Mouse (Mus musculus) stomach, postnatal 0 days (tissue): ENCODE measurements at regions not wholly inside any gene's neighbourhood (a gene's known extent, or its start where the extent isn't known, plus 50 kb on each side); places are given as distances from the start of the nearest gene placed in this dataset.
"Not testable (repeated sequence)": the region's sequence is repeated elsewhere in the genome, so short reads cannot be mapped to it uniquely, and the experiment has no call there.

Source experiments
- ATAC-seq: fragments of 200-750 bp; cut with Nextera tagmentation; 2 replicates; pipeline ENCODE4 v1.8.0; 2017; ENCODE audit not compliant: low FRiP score, low TSS enrichment
- DNase-seq: peaks from one replicate; pipeline ENCODE4 v3.0.0-alpha.2; 2016; ENCODE audit warnings: low spot score
- H3K27ac ChIP-seq: fragments of 300-500 bp; sonication (generic); replicated peaks from 2 replicates; pipeline ENCODE4 v1.5.1; 2014; ENCODE audit warnings: mild to moderate bottlenecking, control low read depth
- H3K27me3 ChIP-seq: fragments of 300-500 bp; sonication (generic); 2 replicates; pipeline ENCODE4 v1.6.1; 2014; ENCODE audit warnings: low read length; ENCODE audit not compliant: control insufficient read depth, insufficient read depth
- H3K36me3 ChIP-seq: fragments of 300-500 bp; sonication (generic); 2 replicates; pipeline ENCODE4 v1.6.1; 2014; ENCODE audit warnings: low read length, mixed read lengths; ENCODE audit not compliant: control insufficient read depth, insufficient read depth
- H3K4me1 ChIP-seq: fragments of 300-500 bp; sonication (generic); replicated peaks from 2 replicates; pipeline ENCODE4 v1.6.1; 2014; ENCODE audit warnings: antibody characterized with exemption; ENCODE audit not compliant: control insufficient read depth, insufficient read depth
- H3K4me2 ChIP-seq: fragments of 300-500 bp; sonication (generic); replicated peaks from 2 replicates; pipeline ENCODE4 v1.6.1; 2014; ENCODE audit warnings: low read depth, mild to moderate bottlenecking, control low read depth, moderate library complexity
- H3K4me3 ChIP-seq: fragments of 300-500 bp; sonication (generic); 2 replicates; pipeline ENCODE4 v1.5.1; 2014; ENCODE audit warnings: low read depth, low read length, control low read depth
- H3K9ac ChIP-seq: fragments of 300-500 bp; sonication (generic); 2 replicates; pipeline ENCODE4 v1.6.1; 2014; ENCODE audit warnings: mild to moderate bottlenecking, low read length, control low read depth, mixed read lengths
- H3K9me3 ChIP-seq: fragments of 300-500 bp; sonication (generic); 2 replicates; pipeline ENCODE4 v1.6.1; 2016; ENCODE audit warnings: low read length; ENCODE audit not compliant: control insufficient read depth
- CTCF ChIP-seq: IDR thresholded peaks from 2 replicates; pipeline ENCODE4 v1.5.1; 2016; ENCODE audit warnings: antibody characterized with exemption, low read depth, mild to moderate bottlenecking, moderate library complexity
- EP300 ChIP-seq: optimal IDR thresholded peaks from 2 replicates; pipeline ENCODE3; 2016; ENCODE audit warnings: antibody characterized with exemption
- WGBS: fragments of 180-500 bp; shearing (Covaris S2); extraction: QIAGEN DNeasy Blood & Tissue Kit; methylation state at CpG from one replicate; pipeline ENCODE4 v1.1.7; 2014; 5-methylcytosine and 5-hydroxymethylcytosine counted together

GRCm38 (mm10) chr9:43857988-43858387, 114.2 kb downstream of the Nectin1 start:
- no peak for ATAC-seq

GRCm38 (mm10) chr9:43858761-43859160, 115.0 kb downstream of the Nectin1 start:
- H3K9ac ChIP-seq, result no peak overlapping the region
- 22% methylated on average over 6 of the region's 6 CpGs for WGBS
- H3K27ac ChIP-seq, result no peak overlapping the region
- no peak overlapping the region for H3K4me2 ChIP-seq
- no peaks in the 10 kb centered on the region; the same call in 1 of the 2 replicates for H3K27me3 ChIP-seq
- H3K4me1 ChIP-seq, result peaks cover 2% of the 10 kb centered on the region; the same call in 1 of the 2 replicates
- no peaks in the 10 kb centered on the region for H3K36me3 ChIP-seq
- TF ChIP-seq EP300 (no peak), CTCF (no peak)
- no peaks in the 10 kb centered on the region for H3K9me3 ChIP-seq
- H3K4me3 ChIP-seq, result no peak overlapping the region
- ATAC-seq, result no peak
- no peak for DNase-seq

More at GRCm38 (mm10) chr9:43857988-43858387, 114.2 kb downstream of the Nectin1 start:
- DNase-seq, result no peak
- TF ChIP-seq EP300 (no peak), CTCF (no peak)
- H3K4me3 ChIP-seq, result no peak overlapping the region
- H3K4me1 ChIP-seq, result peaks cover 2% of the 10 kb centered on the region; the same call in 1 of the 2 replicates
- H3K27me3 ChIP-seq, result no peaks in the 10 kb centered on the region; the same call in 1 of the 2 replicates
- no peak overlapping the region for H3K9ac ChIP-seq
- H3K4me2 ChIP-seq, result no peak overlapping the region
- no peaks in the 10 kb centered on the region for H3K9me3 ChIP-seq
- no peaks in the 10 kb centered on the region for H3K36me3 ChIP-seq
- H3K27ac ChIP-seq, result no peak overlapping the region
- WGBS, result 17% methylated on average over 2 of the region's 2 CpGs

GRCm38 (mm10) chr9:43860264-43860663, 116.5 kb downstream of the Nectin1 start:
- Histone ChIP-seq H3K4me3 (no peak overlapping the region), H3K9me3 (no peaks in the 10 kb centered on the region), H3K36me3 (no peaks in the 10 kb centered on the region), H3K4me2 (no peak overlapping the region), H3K4me1 (peaks cover 2% of the 10 kb centered on the region; the same call in 1 of the 2 replicates), H3K27me3 (no peaks in the 10 kb centered on the region; the same call in 1 of the 2 replicates), H3K9ac (no peak overlapping the region), H3K27ac (no peak overlapping the region)
- no peak for ATAC-seq
- WGBS, result 92% methylated on average over 2 of the region's 2 CpGs
- DNase-seq, result no peak
- TF ChIP-seq EP300 (no peak), CTCF (no peak)

- Histone ChIP-seq H3K9me3 (no peaks in the 10 kb centered on the region), H3K4me2 (no peak overlapping the region), H3K36me3 (no peaks in the 10 kb centered on the region), H3K27me3 (no peaks in the 10 kb centered on the region; the same call in 1 of the 2 replicates), H3K4me1 (peaks cover 2% of the 10 kb centered on the region; the same call in 1 of the 2 replicates), H3K27ac (no peak overlapping the region), H3K9ac (no peak overlapping the region), H3K4me3 (no peak overlapping the region)
- ATAC-seq (no peak), DNase-seq (no peak)
- TF ChIP-seq EP300, result no peak
- TF ChIP-seq CTCF, result no peak
- 33% methylated on average over 10 of the region's 10 CpGs for WGBS
Measured at GRCm38 (mm10) chr9:43861375-43861774, 117.6 kb downstream of the Nectin1 start.

GRCm38 (mm10) chr9:43862034-43862433, 118.2 kb downstream of the Nectin1 start:
- H3K27ac ChIP-seq, ATAC-seq, H3K9ac ChIP-seq, H3K36me3 ChIP-seq, H3K27me3 ChIP-seq, H3K4me2 ChIP-seq, H3K9me3 ChIP-seq, H3K4me3 ChIP-seq, H3K4me1 ChIP-seq, DNase-seq: not testable (repeated sequence)
- 19% methylated on average over 11 of the region's 11 CpGs for WGBS

GRCm38 (mm10) chr9:43863609-43864397, 120.0 kb downstream of the Nectin1 start:
- H3K4me2 ChIP-seq, result peak overlapping the region; percentile 37
- ATAC-seq (peak; percentile 40; the same call in 1 of the 2 replicates), DNase-seq (peak; percentile 31)
- no peak overlapping the region for H3K9ac ChIP-seq
- no peak overlapping the region for H3K4me3 ChIP-seq
- TF ChIP-seq EP300 (no peak), CTCF (0 out of 2 replicates have a peak, but pooled peaks have one; percentile 11)
- 4% methylated on average over 30 of the region's 30 CpGs for WGBS
- no peaks in the 10 kb centered on the region for H3K9me3 ChIP-seq
- H3K36me3 ChIP-seq, result no peaks in the 10 kb centered on the region
- H3K27me3 ChIP-seq, result no peaks in the 10 kb centered on the region; the same call in 1 of the 2 replicates
- no peak overlapping the region for H3K27ac ChIP-seq
- H3K4me1 ChIP-seq, result no peaks in the 10 kb centered on the region
